Mouse (Mus musculus) lung, adult 2 months (tissue): Measurements from ENCODE around the gene Tlx1.

Experiments used
- CTCF ChIP-seq: fragments of 200-500 bp; IDR thresholded peaks from 2 replicates; pipeline ENCODE4 v1.5.1; 2011; ENCODE audit warnings: mild to moderate bottlenecking, low read length, control low read depth; ENCODE audit not compliant: insufficient read depth
- POLR2A ChIP-seq: fragments of 200-500 bp; IDR thresholded peaks from 2 replicates; pipeline ENCODE4 v1.6.1; 2011; ENCODE audit warnings: low read depth, mild to moderate bottlenecking, control low read depth, low read length, borderline replicate concordance; ENCODE audit errors: extremely low read depth

DNA sequence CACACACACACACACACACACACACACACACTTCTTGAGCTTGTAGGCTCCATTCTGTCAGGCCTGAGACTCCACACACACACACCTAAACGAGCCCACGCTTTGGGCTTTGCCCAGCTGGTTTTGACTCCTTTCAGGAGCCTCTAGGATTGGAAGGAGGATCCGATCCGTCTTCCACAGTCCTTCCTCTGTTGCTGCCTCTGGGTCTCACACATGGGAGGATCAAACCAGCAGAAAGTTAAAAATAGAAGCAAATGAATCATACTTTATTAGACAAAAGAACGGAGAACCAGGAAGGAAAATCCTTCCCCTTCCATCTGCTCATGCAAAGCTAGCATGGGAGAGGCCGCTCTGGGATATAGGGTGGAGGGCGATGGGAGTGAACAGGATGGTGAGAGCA is 11.7 kb downstream of the Tlx1 start:
- no peak for TF ChIP-seq POLR2A
- TF ChIP-seq CTCF = no peak
